Mouse (Mus musculus): Measurements from ENCODE around the gene Akr1b8.
"Not testable (repeated sequence)": the region's sequence is repeated elsewhere in the genome, so short reads cannot be mapped to it uniquely, and the experiment has no call there.

Gene Akr1b8

GRCm38 (mm10) chr6:34406746-34407145 is 52.8 kb downstream of the Akr1b8 start:
- no peak for DNase-seq (ENCODE audit: low read depth)

GRCm38 (mm10) chr6:34407403-34407802 is 53.5 kb downstream of the Akr1b8 start:
- no peak for DNase-seq (ENCODE audit: low read depth)

DNA sequence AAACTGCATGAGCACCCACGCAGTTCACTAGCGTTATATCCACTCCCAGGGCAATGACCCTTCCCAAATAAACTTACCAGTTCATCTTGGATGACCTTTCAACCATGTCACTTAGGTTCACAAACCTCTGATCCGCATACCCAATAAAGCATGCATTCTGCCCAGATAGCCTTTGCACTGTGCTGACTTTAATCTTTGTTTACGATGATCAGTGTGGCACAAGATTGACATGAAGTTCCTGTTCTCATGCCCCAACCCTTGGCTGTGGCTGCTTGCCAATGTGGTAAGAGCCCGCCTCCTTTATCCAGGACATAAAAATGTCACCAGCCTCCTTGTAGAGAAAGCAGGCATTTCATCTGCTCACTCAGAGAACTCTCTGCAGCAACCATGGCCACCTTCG is 58.1 kb downstream of the Akr1b8 start, which contains the start of gene Akr1b7:
Gene Akr1b7, plus strand, starts transcription at position 312 of the 400 bp plus-strand sequence.
- no peak for DNase-seq (ENCODE audit: low read depth)

DNA sequence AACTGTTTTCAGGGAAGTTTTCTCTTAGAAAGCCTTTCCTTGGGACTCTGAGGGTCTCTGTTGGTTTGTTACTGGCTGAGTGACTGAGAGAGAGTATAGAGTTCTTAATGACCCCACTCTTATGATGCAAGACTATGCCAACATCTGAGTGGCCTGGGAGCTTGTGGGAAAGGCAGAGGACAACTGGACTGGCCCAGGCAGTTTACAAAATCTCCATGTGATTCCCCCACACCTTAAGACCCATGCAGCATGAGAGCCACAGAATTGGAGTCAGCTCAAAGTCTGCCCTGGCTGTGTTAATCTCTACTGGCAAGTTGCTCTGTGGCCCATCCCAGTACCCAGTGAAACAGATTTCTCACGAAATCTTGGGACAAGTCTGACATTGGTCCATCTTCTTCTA is 58.8 kb downstream of the Akr1b8 start:
- no peak for DNase-seq (ENCODE audit: low read depth)

DNA sequence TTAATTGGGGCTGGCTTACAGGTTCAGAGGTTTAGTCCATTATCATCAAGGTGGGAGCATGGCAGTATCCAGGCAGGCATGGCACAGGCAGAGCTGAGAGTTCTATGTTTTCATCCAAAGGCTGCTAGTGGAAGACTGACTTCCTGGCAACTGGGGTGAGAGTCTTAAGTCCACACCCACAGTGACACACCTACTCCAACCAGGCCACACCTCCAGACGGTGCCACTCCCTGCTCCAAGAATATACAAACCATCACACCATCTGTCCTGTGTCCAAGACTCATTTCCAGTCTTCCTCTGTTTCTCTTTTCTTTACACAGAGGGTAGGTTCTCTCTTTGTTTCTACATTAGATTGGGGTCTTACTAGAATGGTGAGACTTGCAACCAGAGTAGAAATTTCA is 59.5 kb downstream of the Akr1b8 start:
- DNase-seq (ENCODE audit: low read depth) = not testable (repeated sequence)

DNA sequence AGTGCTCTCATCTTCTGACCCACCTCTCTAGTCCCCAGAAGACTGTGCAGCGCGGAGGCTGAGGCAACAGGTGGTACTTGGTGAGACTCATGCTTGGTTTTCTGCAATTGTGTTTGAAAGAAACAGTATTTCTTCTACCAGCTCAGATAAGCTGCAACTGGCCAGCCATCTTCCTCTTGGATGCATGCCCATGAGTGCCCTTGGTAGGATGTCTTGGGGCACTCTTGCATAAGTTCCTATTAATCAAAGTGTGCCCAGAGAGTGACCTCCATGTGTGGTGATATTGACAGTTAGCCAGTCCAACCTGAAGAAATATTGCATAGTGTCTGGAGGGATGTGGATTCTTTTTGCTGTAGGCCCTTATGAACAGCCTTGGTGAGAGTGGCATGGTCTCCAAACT is 62.6 kb downstream of the Akr1b8 start:
- DNase-seq (ENCODE audit: low read depth) = no peak

Data from c-Kit-positive CD71-positive TER-119-negative erythroid progenitor cells, embryonic 14.5 days (primary cell).